Mouse (Mus musculus): ENCODE measurements at regions not wholly inside any gene's neighbourhood (a gene's known extent, or its start where the extent isn't known, plus 50 kb on each side); places are given as distances from the start of the nearest gene placed in this dataset. TPM values are rescaled to one million over a fixed set of nuclear protein-coding genes. Genes with fewer than 3 reads are reported as not detected.

DNA sequence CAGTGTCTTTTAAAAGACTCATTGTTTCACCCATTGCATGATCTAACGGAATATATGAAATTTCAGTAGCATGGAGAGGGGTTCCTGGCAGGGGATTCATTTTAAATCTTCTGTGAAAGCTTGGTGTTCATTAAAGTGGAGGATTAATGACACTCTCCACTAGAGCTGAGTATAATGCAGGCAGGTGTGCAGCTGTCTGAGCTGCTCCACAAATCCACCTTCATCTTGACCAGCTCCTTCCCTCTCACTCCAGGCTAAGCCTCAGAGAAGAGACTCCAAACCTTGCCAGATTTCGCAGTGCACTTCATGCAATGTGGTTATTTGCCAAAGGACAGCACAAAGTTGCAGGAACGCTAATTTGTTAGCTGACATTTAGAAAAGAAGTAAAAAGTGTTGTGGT lies 1288.0 kb upstream of the Map3k7 start:
- Histone ChIP-seq H3K4me2 (no peak overlapping the region), H3K4me3 (ENCODE audit: low read depth, low read length) (no peak overlapping the region), H3K36me3 (ENCODE audit: control insufficient read depth, insufficient read depth, low read length) (no peaks in the 10 kb centered on the region), H3K9me3 (replicated peaks; ENCODE audit: control insufficient read depth, low read length) (no peaks in the 10 kb centered on the region), H3K9ac (ENCODE audit: low read depth, low read length) (no peak overlapping the region), H3K27ac (ENCODE audit: low read depth, low read length) (no peak overlapping the region), H3K4me1 (ENCODE audit: control insufficient read depth, insufficient read depth, low read length) (no peaks in the 10 kb centered on the region), H3K27me3 (ENCODE audit: control insufficient read depth, insufficient read depth, low read length) (no peaks in the 10 kb centered on the region)
- no peak for ATAC-seq (replicated peaks; ENCODE audit: insufficient number of reproducible peaks, low FRiP score, low TSS enrichment)
- 78% methylated on average over 3 of the region's 3 CpGs for WGBS (ENCODE audit: insufficient replicate concordance)

DNA sequence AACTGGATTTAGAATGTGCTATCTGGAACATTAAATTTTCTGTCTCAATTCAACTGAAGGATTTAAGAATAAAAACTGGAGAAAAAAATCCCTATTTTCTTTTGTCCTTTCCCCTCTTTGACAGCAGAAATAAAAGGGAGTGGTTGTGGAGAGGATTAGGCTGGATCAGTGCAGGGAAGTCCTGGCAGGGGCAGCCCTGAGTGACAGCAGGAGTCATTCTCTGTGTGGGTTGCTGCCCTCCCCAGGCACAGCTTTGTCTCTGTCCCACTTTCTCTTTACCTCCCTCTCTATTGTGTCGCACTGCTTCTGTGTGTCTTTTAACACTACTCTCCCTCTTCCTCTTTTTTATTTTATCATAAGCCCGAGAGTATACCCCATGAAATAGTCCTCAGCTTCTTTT lies 1286.8 kb upstream of the Map3k7 start:
- Histone ChIP-seq H3K27me3 (ENCODE audit: control insufficient read depth, insufficient read depth, low read length) (no peaks in the 10 kb centered on the region), H3K4me2 (no peak overlapping the region), H3K27ac (ENCODE audit: low read depth, low read length) (no peak overlapping the region), H3K36me3 (ENCODE audit: control insufficient read depth, insufficient read depth, low read length) (no peaks in the 10 kb centered on the region), H3K9ac (ENCODE audit: low read depth, low read length) (no peak overlapping the region), H3K4me1 (ENCODE audit: control insufficient read depth, insufficient read depth, low read length) (no peaks in the 10 kb centered on the region), H3K4me3 (ENCODE audit: low read depth, low read length) (no peak overlapping the region), H3K9me3 (replicated peaks; ENCODE audit: control insufficient read depth, low read length) (no peaks in the 10 kb centered on the region)
- 61% methylated on average over 2 of the region's 2 CpGs for WGBS (ENCODE audit: insufficient replicate concordance)
- ATAC-seq (replicated peaks; ENCODE audit: insufficient number of reproducible peaks, low FRiP score, low TSS enrichment) = no peak

DNA sequence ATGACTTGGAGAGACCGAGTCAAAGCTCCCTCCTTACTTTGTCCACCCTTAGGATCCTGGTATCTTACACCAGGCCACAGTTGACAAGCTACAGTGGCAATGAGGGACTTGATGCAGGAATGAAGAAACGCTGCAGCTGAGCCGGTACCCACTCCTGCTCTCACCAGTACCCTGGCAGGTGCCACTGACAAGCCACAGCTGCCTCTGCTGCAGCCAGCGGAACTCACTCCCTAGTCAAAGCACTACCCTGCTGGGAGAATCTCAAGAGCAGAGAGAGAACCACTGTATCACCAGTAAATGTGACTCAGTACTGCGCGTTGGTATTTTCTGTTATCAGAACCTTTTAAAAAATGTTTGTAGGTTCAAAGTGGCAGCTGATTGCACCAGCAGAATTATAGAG lies 1281.5 kb upstream of the Map3k7 start:
- Histone ChIP-seq H3K4me3 (ENCODE audit: low read depth, low read length) (no peak overlapping the region), H3K27ac (ENCODE audit: low read depth, low read length) (no peak overlapping the region), H3K4me2 (no peak overlapping the region), H3K9ac (ENCODE audit: low read depth, low read length) (no peak overlapping the region), H3K9me3 (replicated peaks; ENCODE audit: control insufficient read depth, low read length) (no peaks in the 10 kb centered on the region), H3K36me3 (ENCODE audit: control insufficient read depth, insufficient read depth, low read length) (no peaks in the 10 kb centered on the region), H3K4me1 (ENCODE audit: control insufficient read depth, insufficient read depth, low read length) (no peaks in the 10 kb centered on the region), H3K27me3 (ENCODE audit: control insufficient read depth, insufficient read depth, low read length) (no peaks in the 10 kb centered on the region)
- WGBS (ENCODE audit: insufficient replicate concordance) = 37% methylated on average over 6 of the region's 6 CpGs
- peak; percentile 83 for ATAC-seq (replicated peaks; ENCODE audit: insufficient number of reproducible peaks, low FRiP score, low TSS enrichment)

DNA sequence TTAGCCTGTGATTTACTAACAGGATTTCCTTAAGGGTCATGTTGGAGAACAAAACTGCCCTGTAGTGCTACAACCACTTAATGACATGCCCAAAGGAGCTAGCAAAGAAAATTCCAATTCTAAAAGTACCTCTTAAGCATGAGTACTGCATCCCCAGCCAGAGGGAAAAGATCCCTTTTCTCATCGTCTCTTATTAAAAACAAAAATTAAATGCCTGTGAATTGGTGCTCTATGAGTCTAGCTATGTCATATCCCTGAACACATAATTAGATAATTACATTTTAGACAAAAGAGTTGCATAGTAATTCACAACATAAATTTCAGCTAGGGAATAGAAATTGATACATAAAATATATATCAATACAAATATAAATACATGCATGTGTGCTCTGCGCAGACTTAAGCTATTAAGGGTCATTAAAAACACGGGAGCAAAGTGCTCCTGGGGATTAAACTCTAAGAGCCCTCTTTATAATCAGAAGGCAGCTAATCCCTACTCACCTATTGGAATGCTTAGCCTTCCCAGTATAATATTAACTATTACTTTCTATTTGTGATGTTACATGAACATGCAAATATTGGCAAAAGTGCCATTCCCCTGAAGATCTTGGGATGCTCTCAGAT lies 1250.4 kb upstream of the Map3k7 start:
- Histone ChIP-seq H3K9ac (ENCODE audit: low read depth, low read length) (no peak overlapping the region), H3K9me3 (replicated peaks; ENCODE audit: control insufficient read depth, low read length) (no peaks in the 10 kb centered on the region), H3K36me3 (ENCODE audit: control insufficient read depth, insufficient read depth, low read length) (no peaks in the 10 kb centered on the region), H3K4me1 (ENCODE audit: control insufficient read depth, insufficient read depth, low read length) (no peaks in the 10 kb centered on the region), H3K4me3 (ENCODE audit: low read depth, low read length) (no peak overlapping the region), H3K27me3 (ENCODE audit: control insufficient read depth, insufficient read depth, low read length) (no peaks in the 10 kb centered on the region), H3K4me2 (no peak overlapping the region), H3K27ac (ENCODE audit: low read depth, low read length) (no peak overlapping the region)
- no peak for ATAC-seq (replicated peaks; ENCODE audit: insufficient number of reproducible peaks, low FRiP score, low TSS enrichment)
- 75% methylated on average over 3 of the region's 3 CpGs for WGBS (ENCODE audit: insufficient replicate concordance)

Small RNA genes lying in the stretch of these regions (microRNA-seq; reads per million reads assigned to microRNA genes)
- not detected for gene Gm22831 (ENCODE audit: borderline number of aligned reads)
